ENCODE assay signal across 10 mouse cellular contexts in genomic region chr12:72265261-72266228, GRCm38 (mm10).
DNase-seq lines count a peak whose midpoint lies in the region; ATAC-seq and TF ChIP-seq lines count a peak whose summit lies in the region.
"Had no signal": no experiment of that assay in that cellular context is flagged by ENCODE, and none has a peak within 500 bp of the region (broad histone marks: within the 10 kb centered on the region; RNA-seq: fewer than 3 reads in every experiment).

No protein-coding gene starts in this region.

- H3K27me3 ChIP-seq in embryonic facial prominence, embryonic 11.5 days (ENCODE audit: control insufficient read depth, insufficient read depth, low read length): no peaks in the 10 kb centered on the region
- H3K27me3 ChIP-seq in embryonic facial prominence, embryonic 10.5 days (replicated peaks; ENCODE audit: low read depth, poor library complexity, severe bottlenecking): no peaks in the 10 kb centered on the region
- H3K27me3 ChIP-seq in forebrain, postnatal 0 days (ENCODE audit: insufficient read depth, low read length): no peaks in the 10 kb centered on the region
- H3K27me3 ChIP-seq in neural tube, embryonic 15.5 days (replicated peaks): no peaks in the 10 kb centered on the region
- H3K27me3 ChIP-seq: limb, embryonic 13.5 days had no signal

- H3K9me3 ChIP-seq in embryonic facial prominence, embryonic 11.5 days (replicated peaks; ENCODE audit: control insufficient read depth, low read length): no peaks in the 10 kb centered on the region
- no peaks in the 10 kb centered on the region for H3K9me3 ChIP-seq in embryonic facial prominence, embryonic 10.5 days
- H3K9me3 ChIP-seq in forebrain, postnatal 0 days (ENCODE audit: low read length): no peaks in the 10 kb centered on the region
- H3K9me3 ChIP-seq in neural tube, embryonic 15.5 days (replicated peaks): no peaks in the 10 kb centered on the region
- H3K9me3 ChIP-seq: limb, embryonic 13.5 days had no signal

- H3K27ac ChIP-seq in embryonic facial prominence, embryonic 11.5 days (replicated peaks; ENCODE audit: low read depth, low read length): no peak overlapping the region
- H3K27ac ChIP-seq in embryonic facial prominence, embryonic 10.5 days (replicated peaks): no peak overlapping the region
- H3K27ac ChIP-seq in forebrain, postnatal 0 days (ENCODE audit: low read depth, low read length): peak overlapping the region; percentile 83
- H3K27ac ChIP-seq in neural tube, embryonic 15.5 days (replicated peaks): peak overlapping the region; percentile 73
- H3K27ac ChIP-seq: limb, embryonic 13.5 days had no signal

- no peak overlapping the region for H3K4me3 ChIP-seq in embryonic facial prominence, embryonic 11.5 days (ENCODE audit: low read depth, low read length)
- H3K4me3 ChIP-seq in embryonic facial prominence, embryonic 10.5 days: no peak overlapping the region
- H3K4me3 ChIP-seq in forebrain, postnatal 0 days (ENCODE audit: low read depth, low read length): no peak overlapping the region
- H3K4me3 ChIP-seq in neural tube, embryonic 15.5 days (replicated peaks): no peak overlapping the region
- H3K4me3 ChIP-seq: limb, embryonic 13.5 days had no signal

- no peak overlapping the region for H3K4me2 ChIP-seq in embryonic facial prominence, embryonic 11.5 days (ENCODE audit: low read depth, low read length)
- no peak overlapping the region for H3K4me2 ChIP-seq in forebrain, postnatal 0 days (ENCODE audit: low read depth)
- H3K4me2 ChIP-seq in neural tube, embryonic 15.5 days: no peak overlapping the region
- H3K4me2 ChIP-seq: limb, embryonic 13.5 days had no signal

- TF ChIP-seq CTCF in forebrain, postnatal 0 days (IDR thresholded peaks at IDR 0.05; ENCODE audit: low read depth): no peak

- DNase-seq in embryonic facial prominence, embryonic 11.5 days (ENCODE audit: low spot score): peak; percentile 25
- DNase-seq in embryonic facial prominence, embryonic 10.5 days (ENCODE audit: low spot score): no peak
- DNase-seq in forebrain, postnatal 0 days: peak; percentile 91
- DNase-seq in layer of hippocampus, postnatal 36 days: peak; percentile 57 to 64
- no peak for DNase-seq in kidney, postnatal 36 days
- no peak for DNase-seq in gastrocnemius, postnatal 25 days
- no peak for DNase-seq in urinary bladder, adult 2 months (ENCODE audit: low spot score)
- DNase-seq: gastrocnemius, postnatal 10 days had no signal

- 89% methylated on average over 3 of the region's 3 CpGs for WGBS in embryonic facial prominence, embryonic 11.5 days
- WGBS in embryonic facial prominence, embryonic 10.5 days: 86% methylated on average over 3 of the region's 3 CpGs
- WGBS in forebrain, postnatal 0 days: 81% methylated on average over 3 of the region's 3 CpGs
- 78% methylated on average over 3 of the region's 3 CpGs for WGBS in neural tube, embryonic 15.5 days

- no peaks in the 10 kb centered on the region for H3K36me3 ChIP-seq in embryonic facial prominence, embryonic 11.5 days (replicated peaks; ENCODE audit: control insufficient read depth, insufficient read depth, low read depth, low read length)
- no peaks in the 10 kb centered on the region for H3K36me3 ChIP-seq in embryonic facial prominence, embryonic 10.5 days (replicated peaks)
- no peaks in the 10 kb centered on the region for H3K36me3 ChIP-seq in forebrain, postnatal 0 days (ENCODE audit: insufficient read depth)
- no peaks in the 10 kb centered on the region for H3K36me3 ChIP-seq in neural tube, embryonic 15.5 days
- H3K36me3 ChIP-seq: limb, embryonic 13.5 days had no signal

- no peak overlapping the region for H3K9ac ChIP-seq in embryonic facial prominence, embryonic 11.5 days (replicated peaks; ENCODE audit: low read length)
- H3K9ac ChIP-seq in forebrain, postnatal 0 days: no peak overlapping the region; the same call in 1 of the 2 replicates
- no peak overlapping the region for H3K9ac ChIP-seq in neural tube, embryonic 15.5 days (replicated peaks)
- H3K9ac ChIP-seq: limb, embryonic 13.5 days had no signal

- H3K4me1 ChIP-seq in embryonic facial prominence, embryonic 11.5 days (ENCODE audit: control insufficient read depth, insufficient read depth, low read length): no peaks in the 10 kb centered on the region
- no peaks in the 10 kb centered on the region for H3K4me1 ChIP-seq in embryonic facial prominence, embryonic 10.5 days
- H3K4me1 ChIP-seq in forebrain, postnatal 0 days (ENCODE audit: insufficient read depth): peaks cover 15% of the 10 kb centered on the region
- H3K4me1 ChIP-seq in neural tube, embryonic 15.5 days: peaks cover 21% of the 10 kb centered on the region
- H3K4me1 ChIP-seq: limb, embryonic 13.5 days had no signal

- no peak for ATAC-seq in embryonic facial prominence, embryonic 11.5 days (replicated peaks; ENCODE audit: insufficient number of reproducible peaks, low FRiP score, low TSS enrichment, low read depth)
- peak; percentile 99 for ATAC-seq in forebrain, postnatal 0 days
- ATAC-seq in neural tube, embryonic 15.5 days (ENCODE audit: low FRiP score): peak; percentile 83

Comparison
In these comparisons a context has a peak if more than half of its experiments do, and no peak if none do; other contexts are left out.
1. DNase-seq: peak in embryonic facial prominence, embryonic 11.5 days (single experiment), forebrain, postnatal 0 days (single experiment) and layer of hippocampus, postnatal 36 days (2 of 2); none in embryonic facial prominence, embryonic 10.5 days (single experiment), kidney, postnatal 36 days (0 of 2), gastrocnemius, postnatal 25 days (single experiment) and urinary bladder, adult 2 months (single experiment).
2. H3K27ac ChIP-seq: peak in forebrain, postnatal 0 days (single experiment) and neural tube, embryonic 15.5 days (single experiment); none in embryonic facial prominence, embryonic 11.5 days (single experiment) and embryonic facial prominence, embryonic 10.5 days (single experiment).